Mouse (Mus musculus): ENCODE measurements around the gene Sema6d. TPM values are rescaled to one million over a fixed set of nuclear protein-coding genes. Genes with fewer than 3 reads are reported as not detected.
A peak's percentile ranks its signal among the peaks of the same experiment; 100 is the strongest.

Sema6d gene
- total RNA-seq, 2 experiments from 2014 or later, result 5.7 to 10.4 TPM

DNA sequence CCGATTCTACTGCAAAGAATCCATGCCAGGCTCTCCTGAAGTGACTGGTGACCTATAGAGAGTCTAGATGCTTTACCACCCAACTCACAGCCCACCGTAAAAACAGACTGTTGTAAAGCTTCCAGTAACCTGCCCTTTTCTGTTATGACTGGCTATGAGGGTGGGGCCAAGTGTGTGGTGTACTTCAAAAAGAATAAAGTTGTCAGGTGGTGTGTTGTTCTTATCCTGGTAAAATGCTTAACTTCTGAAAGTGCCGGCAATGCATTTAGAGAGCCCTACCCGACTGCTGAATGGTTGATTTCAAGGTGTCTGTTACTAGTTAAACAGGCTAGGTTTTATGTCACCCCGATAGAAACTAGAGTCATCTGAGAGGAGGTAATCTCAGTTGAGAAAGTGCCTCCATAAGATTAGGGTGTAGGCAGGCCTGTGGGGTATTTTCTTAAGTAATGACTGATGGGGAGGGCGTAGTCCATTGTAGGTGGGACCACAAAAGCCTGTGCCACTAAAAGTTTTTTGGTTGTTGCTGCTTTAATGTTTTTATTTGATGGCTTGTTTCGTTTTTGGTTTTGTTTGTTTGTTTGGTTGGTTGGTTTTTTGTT lies 544.7 kb downstream of the Sema6d start:
- no peak for TF ChIP-seq CTCF (IDR thresholded peaks at IDR 0.05)
- Histone ChIP-seq H3K27ac (no peak overlapping the region), H3K4me3 (no peak overlapping the region)
- intact Hi-C loops (cut with DNase I), result no loop called here
- no peak for DNase-seq

DNA sequence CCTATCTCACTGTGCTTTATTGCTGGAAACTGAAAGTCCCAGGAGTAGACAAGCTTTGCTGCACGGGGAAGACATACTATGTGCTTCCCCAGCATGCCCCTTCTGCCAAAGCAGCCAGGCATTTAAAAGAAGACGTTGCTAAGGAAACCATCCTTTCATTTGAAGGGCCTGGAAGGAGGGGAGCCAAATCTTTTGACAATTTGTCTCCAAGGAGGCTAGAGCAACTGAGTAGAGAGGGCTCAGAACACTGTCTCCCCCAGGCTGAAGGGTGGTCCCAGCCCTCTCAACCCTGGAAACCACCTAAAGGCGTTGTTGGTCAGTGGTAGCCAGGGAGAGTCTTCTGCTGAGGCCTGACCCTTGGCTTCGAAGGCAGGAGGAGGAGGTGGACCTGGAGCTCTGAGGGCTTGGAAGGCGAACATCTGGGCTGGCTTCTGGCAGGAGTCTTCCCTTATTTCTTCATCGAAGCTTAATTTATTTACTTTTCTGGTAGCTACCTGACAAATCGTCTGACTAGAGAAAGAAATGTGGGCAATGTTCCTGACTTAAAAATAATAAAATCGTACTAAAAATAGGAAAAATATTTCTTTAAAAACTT lies 545.6 kb downstream of the Sema6d start:
- no peak for TF ChIP-seq CTCF (IDR thresholded peaks at IDR 0.05)
- DNase-seq, result no peak
- no peak overlapping the region for H3K4me3 ChIP-seq
- peak overlapping the region; percentile 24; the same call in 1 of the 2 replicates for H3K27ac ChIP-seq
- intact Hi-C loops (cut with DNase I), result no loop called here

- intact Hi-C loops (cut with DNase I), result no loop called here
- Histone ChIP-seq H3K27ac (peak overlapping the region; percentile 10; the same call in 1 of the 2 replicates), H3K4me3 (no peak overlapping the region)
- TF ChIP-seq CTCF (IDR thresholded peaks at IDR 0.05), result no peak
- no peak for DNase-seq
These were observed 547.3 kb downstream of the Sema6d start for GRCm38 (mm10) chr2:124637080-124637479.

DNA sequence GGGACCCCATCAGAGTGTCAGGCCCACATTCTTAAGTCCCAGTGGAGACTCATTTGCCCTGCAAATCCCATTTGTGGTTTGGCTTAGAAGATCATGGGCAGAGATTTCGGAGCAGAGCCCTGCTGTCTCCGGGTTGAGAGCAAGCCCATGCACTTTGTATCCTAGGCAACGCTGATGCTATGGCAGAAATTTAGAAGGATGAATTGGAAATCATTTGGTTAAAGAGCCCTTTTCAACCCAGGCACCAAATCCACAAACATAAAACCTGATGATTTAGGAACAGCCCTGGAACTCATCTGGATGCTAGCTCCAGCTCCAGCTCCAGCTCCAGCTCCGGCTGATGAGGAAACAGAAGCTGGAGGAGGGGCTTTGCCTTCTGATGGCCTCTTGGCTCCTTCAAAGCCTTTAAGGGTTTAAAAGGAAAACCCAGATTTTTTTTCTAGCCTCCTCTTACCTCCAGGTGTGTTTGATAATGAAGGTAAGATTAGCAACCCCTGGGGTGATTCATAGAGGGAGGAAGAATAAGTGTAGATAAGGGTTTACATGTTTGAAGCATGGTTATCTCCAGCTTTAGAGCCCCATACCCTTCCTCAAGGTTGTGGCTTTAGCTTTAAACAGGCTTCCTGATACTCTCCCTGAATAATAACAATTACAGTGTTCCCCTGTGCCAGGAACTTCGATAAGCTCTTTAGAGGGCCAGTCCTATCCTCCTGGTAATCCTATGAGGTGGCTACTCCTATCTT lies 549.6 kb downstream of the Sema6d start:
- intact Hi-C loops (cut with DNase I), result no loop called here

DNA sequence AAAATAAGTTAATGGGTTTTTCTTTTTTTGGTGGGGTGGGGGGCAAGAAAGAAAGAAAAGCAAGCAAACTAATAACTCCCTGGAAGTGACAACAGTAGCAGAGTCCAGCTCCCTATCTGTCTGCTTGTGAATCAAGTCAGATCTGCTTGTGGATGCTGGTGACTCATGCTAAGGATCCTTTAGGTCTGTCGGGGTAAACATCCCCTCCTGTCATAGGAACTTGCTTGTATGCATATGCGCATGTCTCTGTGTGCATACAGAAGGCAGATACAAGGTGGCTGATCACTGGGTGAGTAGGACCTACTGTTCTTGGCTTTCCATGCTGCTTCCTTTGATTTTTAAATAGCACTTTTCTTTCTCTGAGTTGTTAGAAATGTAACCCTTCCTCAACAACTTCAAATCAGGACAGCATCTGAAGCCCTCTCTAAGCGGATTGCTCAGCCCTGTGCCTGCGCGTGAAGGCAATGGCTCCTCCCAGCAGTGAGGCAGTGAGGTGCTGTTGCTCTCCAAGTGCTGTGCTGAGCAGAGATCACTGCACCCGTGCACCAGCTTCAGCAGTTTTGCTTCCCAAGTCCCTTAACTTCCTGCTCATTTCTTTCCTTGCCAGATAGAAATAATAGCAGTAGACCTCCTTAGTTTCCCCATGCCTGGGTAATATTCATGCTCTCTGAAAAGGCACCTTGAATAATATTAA lies 550.9 kb downstream of the Sema6d start:
- DNase-seq, result no peak
- no peak overlapping the region for H3K27ac ChIP-seq
- TF ChIP-seq CTCF (IDR thresholded peaks at IDR 0.05), result no peak
- intact Hi-C loops (cut with DNase I), result no loop called here
- no peak overlapping the region for H3K4me3 ChIP-seq

More for the DNA sequence above, 549.6 kb downstream of the Sema6d start:
- no peak overlapping the region for H3K4me3 ChIP-seq
- DNase-seq, result no peak
- no peak for TF ChIP-seq CTCF (IDR thresholded peaks at IDR 0.05)
- H3K27ac ChIP-seq, result no peak overlapping the region

GRCm38 (mm10) chr2:124641194-124641558 lies 551.4 kb downstream of the Sema6d start:
- no peak for DNase-seq
- intact Hi-C loops (cut with DNase I), result no loop called here
- no peak for TF ChIP-seq CTCF (IDR thresholded peaks at IDR 0.05)
- no peak overlapping the region for H3K4me3 ChIP-seq
- H3K27ac ChIP-seq, result 0 out of 2 replicates have a peak overlapping the region, but pooled peaks have one; percentile 5

GRCm38 (mm10) chr2:124642131-124642530 lies 552.4 kb downstream of the Sema6d start:
- Histone ChIP-seq H3K27ac (peak overlapping the region; percentile 4), H3K4me3 (no peak overlapping the region)
- intact Hi-C loops (cut with DNase I), result no loop called here
- TF ChIP-seq CTCF (IDR thresholded peaks at IDR 0.05), result no peak
- DNase-seq, result no peak

DNA sequence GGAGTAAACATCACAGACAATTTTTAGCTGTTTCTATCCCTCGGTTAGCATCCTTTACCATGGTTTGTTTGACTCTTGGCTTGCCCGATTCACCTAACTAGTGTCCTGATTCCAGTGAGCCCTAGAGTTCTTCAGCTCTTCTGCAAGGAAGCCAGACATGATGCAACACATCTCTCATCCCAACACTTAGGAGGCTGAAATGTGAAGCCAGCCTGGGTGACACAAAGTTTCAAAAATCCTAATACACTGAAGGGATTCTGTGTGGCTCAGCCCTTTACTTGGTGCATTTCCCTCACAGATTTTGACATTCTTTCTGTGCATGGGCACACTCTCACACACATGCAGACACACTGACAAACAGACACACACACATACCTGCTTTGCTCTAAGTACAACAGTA lies 560.8 kb downstream of the Sema6d start:
- Histone ChIP-seq H3K27ac (peak overlapping the region; percentile 69), H3K4me3 (no peak overlapping the region)
- TF ChIP-seq CTCF (IDR thresholded peaks at IDR 0.05), result no peak
- intact Hi-C loops (cut with DNase I), result no loop called here
- no peak for DNase-seq

DNA sequence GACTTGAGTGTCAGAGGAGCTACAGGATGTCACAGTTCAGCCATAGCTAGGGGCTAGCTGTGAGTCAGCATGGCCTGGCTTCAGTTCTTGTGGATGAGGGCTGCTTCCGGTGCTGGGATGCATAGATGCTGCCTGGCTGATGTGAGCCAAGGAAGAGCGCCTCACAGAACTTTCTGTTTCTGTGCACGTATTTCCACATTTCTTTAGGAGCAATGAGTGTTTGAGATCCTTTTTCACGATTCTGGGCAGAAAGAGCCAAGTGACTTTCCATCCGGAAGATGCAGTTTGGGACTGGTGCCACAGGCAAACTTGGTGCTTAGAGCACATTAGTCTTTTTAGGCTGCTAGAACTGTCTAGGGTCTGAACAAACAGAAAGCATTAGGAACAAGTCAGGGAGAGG lies 561.4 kb downstream of the Sema6d start:
- intact Hi-C loops (cut with DNase I), result no loop called here
- Histone ChIP-seq H3K27ac (peak overlapping the region; percentile 69), H3K4me3 (peak overlapping the region; percentile 43)
- peak; percentile 40 for DNase-seq
- no peak for TF ChIP-seq CTCF (IDR thresholded peaks at IDR 0.05)

DNA sequence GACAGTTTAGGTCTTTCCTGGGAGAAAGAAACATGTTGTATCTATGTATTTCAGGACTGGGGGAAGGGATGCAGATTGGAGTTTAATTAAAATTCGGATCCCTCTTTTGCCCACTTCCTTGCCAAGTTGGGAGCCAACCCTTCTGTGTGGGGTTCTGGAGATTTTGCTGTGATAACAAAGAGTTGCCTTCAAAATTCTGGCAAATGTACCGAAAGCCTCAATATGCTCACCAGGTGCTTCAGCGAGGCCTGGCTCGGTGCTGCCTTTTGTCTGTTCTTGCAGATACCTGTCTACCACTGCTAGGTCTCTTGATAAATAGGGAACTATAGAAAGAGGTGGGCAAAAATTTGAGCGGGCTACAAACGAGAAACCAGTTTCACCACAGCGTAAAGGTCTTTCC lies 563.4 kb downstream of the Sema6d start:
- no peak overlapping the region for H3K27ac ChIP-seq
- intact Hi-C loops (cut with DNase I), result no loop called here
- no peak for TF ChIP-seq CTCF (IDR thresholded peaks at IDR 0.05)
- H3K4me3 ChIP-seq, result no peak overlapping the region
- DNase-seq, result no peak

GRCm38 (mm10) chr2:124657358-124657757 lies 567.6 kb downstream of the Sema6d start:
- peak overlapping the region; percentile 28 for H3K27ac ChIP-seq
- TF ChIP-seq CTCF (IDR thresholded peaks at IDR 0.05), result no peak
- no peak overlapping the region for H3K4me3 ChIP-seq
- no peak for DNase-seq
- intact Hi-C loops (cut with DNase I), result loop anchor here (5.0 kb wide), 1 partner anchor 45 kb away; no protein-coding TSS in a partner anchor

DNA sequence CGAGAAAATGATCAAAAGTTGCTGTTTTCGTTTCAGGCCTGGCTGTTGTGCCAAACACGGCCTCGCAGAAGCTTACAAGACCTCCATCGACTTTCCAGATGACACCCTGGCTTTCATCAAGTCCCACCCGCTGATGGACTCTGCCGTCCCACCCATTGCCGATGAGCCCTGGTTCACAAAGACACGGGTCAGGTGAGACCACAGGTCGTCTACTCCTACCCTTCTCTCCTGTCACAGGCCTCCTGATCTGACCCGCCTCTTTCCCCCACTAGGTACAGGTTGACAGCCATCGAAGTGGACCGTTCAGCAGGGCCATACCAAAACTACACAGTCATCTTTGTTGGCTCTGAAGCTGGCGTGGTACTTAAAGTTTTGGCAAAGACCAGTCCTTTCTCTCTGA lies 568.6 kb downstream of the Sema6d start:
- TF ChIP-seq CTCF (IDR thresholded peaks at IDR 0.05), result no peak
- no peak for DNase-seq
- peak overlapping the region; percentile 48 for H3K27ac ChIP-seq
- no peak overlapping the region for H3K4me3 ChIP-seq
- intact Hi-C loops (cut with DNase I), result loop anchor here (5.0 kb wide), 1 partner anchor 46 kb away; no protein-coding TSS in a partner anchor

- intact Hi-C loops (cut with DNase I), result loop anchor here (5.0 kb wide), 1 partner anchor 47 kb away; no protein-coding TSS in a partner anchor
- DNase-seq, result no peak
- Histone ChIP-seq H3K27ac (peak overlapping the region; percentile 48), H3K4me3 (no peak overlapping the region)
- no peak for TF ChIP-seq CTCF (IDR thresholded peaks at IDR 0.05)
These were observed 569.8 kb downstream of the Sema6d start for GRCm38 (mm10) chr2:124659601-124660000.
